Mouse (Mus musculus): ENCODE results near the gene Acad10. TPM values are rescaled to one million over a fixed set of nuclear protein-coding genes. Genes with fewer than 3 reads are reported as not detected.
A peak's percentile ranks its signal among the peaks of the same experiment; 100 is the strongest.
"Not testable (repeated sequence)": the region's sequence is repeated elsewhere in the genome, so short reads cannot be mapped to it uniquely, and the experiment has no call there.

The Acad10 gene
- polyA plus RNA-seq, 1 experiment from 2014 or later, result 3.7 TPM

DNA sequence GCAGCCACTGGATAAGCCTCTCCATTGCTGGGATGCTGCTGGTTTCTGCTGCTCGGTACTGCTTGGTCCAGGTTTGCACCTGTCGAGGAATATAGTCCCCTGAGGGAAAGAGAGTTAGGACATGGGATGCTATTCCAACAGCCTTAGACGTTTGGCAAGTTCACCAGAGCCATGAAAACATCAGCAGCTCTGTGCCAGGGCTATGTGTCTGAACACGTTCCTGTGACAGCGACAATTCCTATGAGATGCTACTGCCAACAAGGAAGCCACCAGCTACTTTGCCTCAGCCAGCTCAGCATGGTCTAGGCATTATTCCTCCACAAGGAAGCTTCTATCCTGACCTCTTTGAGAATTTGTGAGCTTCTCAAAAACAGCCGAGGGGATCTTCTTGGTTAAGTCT lies 23.0 kb downstream of the Acad10 start:
- Histone ChIP-seq H3K27ac (ENCODE audit: low read length) (no peak overlapping the region), H3K4me3 (ENCODE audit: low read depth, low read length) (no peak overlapping the region), H3K4me2 (replicated peaks; ENCODE audit: low read depth, low read length) (no peak overlapping the region), H3K9me3 (ENCODE audit: low read length) (no peaks in the 10 kb centered on the region), H3K4me1 (ENCODE audit: insufficient read depth, low read depth, low read length) (no peaks in the 10 kb centered on the region), H3K9ac (replicated peaks; ENCODE audit: low read depth) (no peak overlapping the region), H3K27me3 (replicated peaks; ENCODE audit: insufficient read depth, low read length) (no peaks in the 10 kb centered on the region), H3K36me3 (ENCODE audit: insufficient read depth, low read length) (no peaks in the 10 kb centered on the region)
- WGBS, result 72% methylated on average over 6 of the region's 6 CpGs
- ATAC-seq, result no peak
- DNase-seq (ENCODE audit: low spot score), result no peak
- TF ChIP-seq CTCF (IDR thresholded peaks at IDR 0.05) (no peak), EP300 (IDR thresholded peaks at IDR 0.05) (no peak)

DNA sequence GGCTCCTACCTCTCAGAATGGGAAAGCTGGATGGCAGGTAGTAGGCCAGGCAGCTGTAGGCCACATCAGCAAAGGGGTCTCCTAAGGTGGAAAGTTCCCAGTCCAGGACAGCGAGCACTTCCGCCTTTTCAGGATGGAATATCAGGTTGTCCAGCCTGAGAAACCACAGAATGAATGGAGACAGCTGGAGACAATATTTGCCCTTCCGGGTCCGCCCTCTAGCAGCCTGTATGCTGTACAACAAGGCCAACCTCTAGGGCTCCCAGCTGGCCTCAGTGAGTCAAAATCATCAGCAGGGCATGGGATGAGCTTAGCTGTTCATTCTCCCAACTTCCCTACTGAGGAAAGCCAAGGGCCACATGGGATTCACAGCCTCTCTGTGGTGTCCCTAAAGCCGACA lies 25.6 kb downstream of the Acad10 start:
- no peaks in the 10 kb centered on the region for H3K4me1 ChIP-seq (ENCODE audit: insufficient read depth, low read depth, low read length)
- no peak for ATAC-seq

DNA sequence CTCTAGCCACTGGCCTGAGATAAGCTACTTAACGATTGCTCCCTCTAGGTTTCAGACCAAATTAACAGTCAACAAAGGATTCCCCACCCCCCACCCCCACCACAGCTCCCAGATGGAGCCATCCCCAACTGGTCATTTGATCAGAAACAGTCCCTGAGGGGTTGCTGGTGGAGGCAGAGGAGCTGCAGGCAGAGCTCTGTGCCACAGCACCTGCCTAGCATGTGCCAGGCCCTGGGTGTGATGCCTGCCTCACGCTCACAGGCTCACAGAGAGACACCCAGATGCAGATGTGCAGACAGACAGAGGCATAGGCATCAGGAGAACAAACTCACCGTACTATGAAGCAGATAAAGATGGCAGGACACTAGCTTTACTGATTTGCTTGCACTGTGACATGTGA lies 27.5 kb downstream of the Acad10 start:
- no peak for ATAC-seq
- Histone ChIP-seq H3K36me3 (ENCODE audit: insufficient read depth, low read length) (no peaks in the 10 kb centered on the region), H3K4me2 (replicated peaks; ENCODE audit: low read depth, low read length) (no peak overlapping the region), H3K9ac (replicated peaks; ENCODE audit: low read depth) (no peak overlapping the region), H3K4me3 (ENCODE audit: low read depth, low read length) (no peak overlapping the region), H3K27me3 (replicated peaks; ENCODE audit: insufficient read depth, low read length) (no peaks in the 10 kb centered on the region), H3K9me3 (ENCODE audit: low read length) (no peaks in the 10 kb centered on the region), H3K27ac (ENCODE audit: low read length) (no peak overlapping the region), H3K4me1 (ENCODE audit: insufficient read depth, low read depth, low read length) (no peaks in the 10 kb centered on the region)
- DNase-seq (ENCODE audit: low spot score), result no peak
- 38% methylated on average over 3 of the region's 3 CpGs for WGBS
- no peak for TF ChIP-seq EP300 (IDR thresholded peaks at IDR 0.05)
- TF ChIP-seq CTCF (IDR thresholded peaks at IDR 0.05), result no peak

More for the DNA sequence above, 25.6 kb downstream of the Acad10 start:
- TF ChIP-seq CTCF (IDR thresholded peaks at IDR 0.05) (no peak), EP300 (IDR thresholded peaks at IDR 0.05) (no peak)
- Histone ChIP-seq H3K9me3 (ENCODE audit: low read length) (no peaks in the 10 kb centered on the region), H3K27ac (ENCODE audit: low read length) (no peak overlapping the region), H3K9ac (replicated peaks; ENCODE audit: low read depth) (no peak overlapping the region), H3K36me3 (ENCODE audit: insufficient read depth, low read length) (no peaks in the 10 kb centered on the region), H3K4me3 (ENCODE audit: low read depth, low read length) (no peak overlapping the region), H3K4me2 (replicated peaks; ENCODE audit: low read depth, low read length) (no peak overlapping the region), H3K27me3 (replicated peaks; ENCODE audit: insufficient read depth, low read length) (no peaks in the 10 kb centered on the region)
- DNase-seq (ENCODE audit: low spot score), result no peak
- 77% methylated on average over 5 of the region's 5 CpGs for WGBS

DNA sequence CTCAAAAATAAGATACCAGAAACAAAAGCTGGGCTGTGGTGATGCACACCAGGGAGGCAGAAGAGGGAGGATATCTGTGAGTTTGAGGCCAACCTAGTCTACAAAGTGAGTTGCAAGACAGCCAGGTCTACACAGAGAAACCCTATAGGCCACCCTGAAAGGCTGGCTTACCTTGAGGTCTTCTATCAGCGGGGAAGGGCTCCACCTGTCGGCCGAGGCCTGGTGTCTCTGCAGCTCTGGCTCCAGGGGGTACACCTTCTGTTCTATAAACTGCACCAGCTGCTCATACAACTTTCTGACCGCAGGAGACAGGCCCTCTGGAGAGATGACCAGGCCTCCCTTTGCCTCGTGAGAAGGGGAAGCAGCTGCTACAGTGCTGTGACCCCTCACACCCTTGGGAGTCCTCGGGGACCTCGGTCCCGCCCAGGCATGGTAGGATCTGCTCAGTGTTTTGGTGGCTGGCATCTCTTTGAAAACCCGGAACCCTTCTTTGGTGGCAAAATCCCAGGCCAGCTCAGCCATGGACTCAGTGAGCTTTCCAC lies 29.1 kb downstream of the Acad10 start:
- 63% methylated on average over 8 of the region's 9 CpGs for WGBS

DNA sequence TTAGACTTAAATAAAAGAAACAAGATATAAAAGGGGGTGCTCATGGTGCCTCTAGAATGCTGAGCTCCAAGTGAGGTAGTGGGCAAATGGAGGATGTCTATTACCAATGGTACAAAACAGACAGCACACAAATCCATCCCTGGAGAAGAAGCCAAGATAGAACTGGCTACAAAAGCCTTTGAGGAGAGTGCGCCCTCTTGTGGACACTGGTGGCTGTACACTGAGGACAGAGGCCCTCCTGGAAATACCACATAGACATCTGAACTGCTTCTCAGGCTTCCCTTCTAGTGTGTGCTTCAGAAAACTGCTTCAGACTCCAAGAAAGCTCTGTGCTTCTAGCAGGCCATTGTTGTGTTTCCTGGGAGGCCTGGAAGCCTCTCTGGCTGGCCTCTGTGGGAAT lies 32.4 kb downstream of the Acad10 start:
- peak; percentile 65 for DNase-seq (ENCODE audit: low spot score)
- Histone ChIP-seq H3K27ac (ENCODE audit: low read length) (no peak overlapping the region), H3K4me2 (replicated peaks; ENCODE audit: low read depth, low read length) (no peak overlapping the region), H3K9ac (replicated peaks; ENCODE audit: low read depth) (no peak overlapping the region), H3K27me3 (replicated peaks; ENCODE audit: insufficient read depth, low read length) (no peaks in the 10 kb centered on the region), H3K4me1 (ENCODE audit: insufficient read depth, low read depth, low read length) (no peaks in the 10 kb centered on the region), H3K9me3 (ENCODE audit: low read length) (no peaks in the 10 kb centered on the region), H3K36me3 (ENCODE audit: insufficient read depth, low read length) (no peaks in the 10 kb centered on the region), H3K4me3 (ENCODE audit: low read depth, low read length) (no peak overlapping the region)
- 0% methylated on average over 1 of the region's 1 CpGs for whole genome bisulfite sequencing
- TF ChIP-seq EP300 (IDR thresholded peaks at IDR 0.05) (no peak), CTCF (IDR thresholded peaks at IDR 0.05) (peak; percentile 95)
- ATAC-seq, result peak; percentile 41

More for the DNA sequence above, 29.1 kb downstream of the Acad10 start:
- ATAC-seq; H3K4me2 ChIP-seq (replicated peaks; ENCODE audit: low read depth, low read length); H3K9ac ChIP-seq (replicated peaks; ENCODE audit: low read depth); H3K27me3 ChIP-seq (replicated peaks; ENCODE audit: insufficient read depth, low read length); DNase-seq (ENCODE audit: low spot score); H3K27ac ChIP-seq (ENCODE audit: low read length); H3K9me3 ChIP-seq (ENCODE audit: low read length); H3K4me3 ChIP-seq (ENCODE audit: low read depth, low read length); H3K36me3 ChIP-seq (ENCODE audit: insufficient read depth, low read length); H3K4me1 ChIP-seq (ENCODE audit: insufficient read depth, low read depth, low read length): not testable (repeated sequence)
- peak; percentile 17; the same call in 1 of the 2 replicates for TF ChIP-seq CTCF (IDR thresholded peaks at IDR 0.05)

DNA sequence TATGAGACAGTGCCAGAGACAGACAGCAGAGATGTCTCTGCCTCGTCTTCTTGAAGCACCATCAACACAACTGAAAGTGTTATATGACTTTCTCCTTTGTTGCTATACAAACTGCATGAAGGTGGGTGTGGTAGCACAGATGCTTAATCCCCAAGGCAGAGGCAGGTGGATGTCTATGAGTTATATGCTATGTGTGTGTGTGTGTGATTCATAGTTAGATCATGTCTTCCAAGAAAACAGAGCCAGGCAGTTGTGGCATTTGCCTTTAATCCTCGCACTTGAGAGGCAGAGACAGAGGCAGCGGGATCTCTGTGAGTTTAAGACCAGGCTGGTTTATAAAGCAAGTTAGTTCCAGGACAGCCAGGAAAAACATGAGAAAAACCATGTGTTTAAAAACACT lies 37.1 kb downstream of the Acad10 start:
- Histone ChIP-seq H3K27me3 (replicated peaks; ENCODE audit: insufficient read depth, low read length) (no peaks in the 10 kb centered on the region), H3K9ac (replicated peaks; ENCODE audit: low read depth) (no peak overlapping the region), H3K36me3 (ENCODE audit: insufficient read depth, low read length) (no peaks in the 10 kb centered on the region), H3K27ac (ENCODE audit: low read length) (no peak overlapping the region), H3K4me2 (replicated peaks; ENCODE audit: low read depth, low read length) (no peak overlapping the region), H3K9me3 (ENCODE audit: low read length) (no peaks in the 10 kb centered on the region), H3K4me1 (ENCODE audit: insufficient read depth, low read depth, low read length) (peaks cover 6% of the 10 kb centered on the region; the same call in 1 of the 2 replicates), H3K4me3 (ENCODE audit: low read depth, low read length) (no peak overlapping the region)
- 81% methylated on average over 3 of the region's 3 CpGs for WGBS
- no peak for ATAC-seq
- DNase-seq (ENCODE audit: low spot score), result no peak
- TF ChIP-seq EP300 (IDR thresholded peaks at IDR 0.05) (no peak), CTCF (IDR thresholded peaks at IDR 0.05) (no peak)

DNA sequence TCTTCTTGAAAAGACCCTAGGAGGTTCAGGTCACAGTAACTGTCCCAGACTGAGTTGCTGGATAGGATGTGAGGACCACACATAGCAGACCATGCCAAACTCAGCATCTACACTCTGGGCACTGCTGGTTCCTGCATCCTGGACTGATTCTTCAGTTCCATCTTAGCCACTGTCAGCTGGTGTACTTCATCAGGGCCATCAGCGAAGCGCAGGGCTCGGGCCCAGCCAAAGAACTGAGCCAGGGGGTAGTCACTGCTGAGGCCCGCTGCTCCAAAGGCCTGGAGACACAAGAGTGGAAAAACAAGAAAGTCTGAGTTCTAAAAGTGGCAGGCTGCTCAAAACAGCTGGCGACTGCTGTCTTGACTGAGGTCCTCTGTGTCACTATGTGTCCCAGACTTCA lies 39.2 kb downstream of the Acad10 start:
- Histone ChIP-seq H3K9ac (replicated peaks; ENCODE audit: low read depth) (no peak overlapping the region), H3K36me3 (ENCODE audit: insufficient read depth, low read length) (no peaks in the 10 kb centered on the region), H3K9me3 (ENCODE audit: low read length) (no peaks in the 10 kb centered on the region), H3K4me3 (ENCODE audit: low read depth, low read length) (no peak overlapping the region), H3K4me2 (replicated peaks; ENCODE audit: low read depth, low read length) (no peak overlapping the region), H3K27ac (ENCODE audit: low read length) (no peak overlapping the region), H3K27me3 (replicated peaks; ENCODE audit: insufficient read depth, low read length) (no peaks in the 10 kb centered on the region), H3K4me1 (ENCODE audit: insufficient read depth, low read depth, low read length) (peaks cover 6% of the 10 kb centered on the region; the same call in 1 of the 2 replicates)
- no peak for TF ChIP-seq EP300 (IDR thresholded peaks at IDR 0.05)
- no peak for ATAC-seq
- WGBS, result 88% methylated on average over 5 of the region's 5 CpGs
- no peak for DNase-seq (ENCODE audit: low spot score)

All from lung, postnatal 0 days (tissue).